Mouse (Mus musculus): Measurements from ENCODE around the gene Has1. TPM values are rescaled to one million over a fixed set of nuclear protein-coding genes. Genes with fewer than 3 reads are reported as not detected.

Gene Has1
- polyA plus RNA-seq, 1 experiment from 2014 or later: 1.1 TPM

- Histone ChIP-seq H3K27ac (peak overlapping the region; percentile 99), H3K9ac (peak overlapping the region; percentile 60; the same call in 1 of the 2 replicates), H3K4me2 (peak overlapping the region; percentile 67), H3K4me3 (replicated peaks) (peak overlapping the region; percentile 82), H3K27me3 (replicated peaks) (no peaks in the 10 kb centered on the region), H3K36me3 (0 out of 2 replicates have a peak, but pooled peaks cover 6% of the 10 kb centered on the region), H3K4me1 (peaks cover 25% of the 10 kb centered on the region; the same call in 1 of the 2 replicates), H3K9me3 (no peaks in the 10 kb centered on the region)
- WGBS: 0% methylated on average over 13 of the region's 13 CpGs
- peak; percentile 25; the same call in 1 of the 2 replicates for ATAC-seq (ENCODE audit: insufficient read depth, low FRiP score, low read depth)
Measured at GRCm38 (mm10) chr17:17827658-17828190, 27.3 kb downstream of the Has1 start.

- Histone ChIP-seq H3K9ac (peak within 1 kb of the TSS; percentile 60), H3K4me1 (peaks cover 23% of the 10 kb centered on the region; the same call in 1 of the 2 replicates), H3K36me3 (0 out of 2 replicates have a peak, but pooled peaks cover 6% of the 10 kb centered on the region), H3K4me3 (replicated peaks) (peak within 1 kb of the TSS; percentile 82), H3K27ac (peak within 1 kb of the TSS; percentile 99), H3K9me3 (no peaks in the 10 kb centered on the region), H3K27me3 (replicated peaks) (no peaks in the 10 kb centered on the region), H3K4me2 (peak within 1 kb of the TSS; percentile 67)
- 1% methylated on average over 39 of the region's 42 CpGs for WGBS
- ATAC-seq (ENCODE audit: insufficient read depth, low FRiP score, low read depth): peak; percentile 86
Measured at GRCm38 (mm10) chr17:17826751-17827657, 28.0 kb downstream of the Has1 start, which contains the start of gene Spaca6. Spaca6 (plus strand) TSS chr17:17827158.

GRCm38 (mm10) chr17:17825921-17826591 is 28.9 kb downstream of the Has1 start:
- under 1% methylated on average over 20 of the region's 22 CpGs for WGBS
- ATAC-seq (ENCODE audit: insufficient read depth, low FRiP score, low read depth): peak; percentile 8; the same call in 1 of the 2 replicates
- 0 out of 2 replicates have a peak, but pooled peaks cover under 1% of the 10 kb centered on the region for H3K36me3 ChIP-seq

GRCm38 (mm10) chr17:17823612-17824336 is 31.2 kb downstream of the Has1 start:
- 0 out of 2 replicates have a peak, but pooled peaks cover 6% of the 10 kb centered on the region for H3K4me1 ChIP-seq
- no peak for ATAC-seq (ENCODE audit: insufficient read depth, low FRiP score, low read depth)
- no peak overlapping the region for H3K4me3 ChIP-seq (replicated peaks)
- H3K36me3 ChIP-seq: no peaks in the 10 kb centered on the region
- no peak overlapping the region for H3K27ac ChIP-seq
- no peaks in the 10 kb centered on the region for H3K27me3 ChIP-seq (replicated peaks)
- H3K9me3 ChIP-seq: no peaks in the 10 kb centered on the region
- no peak overlapping the region for H3K4me2 ChIP-seq
- no peak overlapping the region for H3K9ac ChIP-seq
- WGBS: 80% methylated on average over 6 of the region's 6 CpGs

More at GRCm38 (mm10) chr17:17825921-17826591, 28.9 kb downstream of the Has1 start:
- Histone ChIP-seq H3K9ac (peak overlapping the region; percentile 43; the same call in 1 of the 2 replicates), H3K27ac (peak overlapping the region; percentile 99), H3K4me2 (peak overlapping the region; percentile 67), H3K27me3 (replicated peaks) (no peaks in the 10 kb centered on the region), H3K4me3 (replicated peaks) (peak overlapping the region; percentile 82), H3K4me1 (peaks cover 20% of the 10 kb centered on the region; the same call in 1 of the 2 replicates), H3K9me3 (no peaks in the 10 kb centered on the region)

- no peak overlapping the region for H3K9ac ChIP-seq
- H3K36me3 ChIP-seq: no peaks in the 10 kb centered on the region
- WGBS: 43% methylated on average over 2 of the region's 2 CpGs
- no peak overlapping the region for H3K4me2 ChIP-seq
- H3K4me1 ChIP-seq: no peaks in the 10 kb centered on the region
- no peaks in the 10 kb centered on the region for H3K27me3 ChIP-seq (replicated peaks)
- ATAC-seq (ENCODE audit: insufficient read depth, low FRiP score, low read depth): no peak
- H3K27ac ChIP-seq: no peak overlapping the region
- no peak overlapping the region for H3K4me3 ChIP-seq (replicated peaks)
- H3K9me3 ChIP-seq: no peaks in the 10 kb centered on the region
Measured at GRCm38 (mm10) chr17:17795527-17795926, 59.5 kb downstream of the Has1 start.

MicroRNAs encoded within 50 kb of the gene (microRNA counts, 519-probe panel; counts per million panel counts)
- microRNA mmu-let-7e (4,090 counts per million, percentile 96 among the panel's probes with 10 or more counts), microRNA mmu-miR-125a-3p (2,815 counts per million, percentile 70 among the panel's probes with 10 or more counts), microRNA mmu-miR-125a-5p (4,262 counts per million, percentile 97 among the panel's probes with 10 or more counts), microRNA mmu-miR-99b (3,505 counts per million, percentile 88 among the panel's probes with 10 or more counts)

Small RNA genes within 50 kb of the gene (microRNA-seq; reads per million reads assigned to microRNA genes)
- gene Gm25927: not detected
- 4,531 reads per million, percentile 88 among the genes with 10 or more reads in this experiment for gene Mir125a
- 19,339 reads per million, percentile 97 among the genes with 10 or more reads in this experiment for gene Mir99b
- not detected for gene Mirlet7e

Other genes starting within 250 kb of the Has1 start
- 8.9 and 9.2 TPM in 2 replicates for gene Lnpep, start 230.2 kb downstream of the Has1 start, polyA plus RNA-seq (2015; fragmentation: Nextera tagmentation; extraction: Ambion mirVana)
- not detected in 2 replicates for gene Vmn2r90, start 151.5 kb downstream of the Has1 start, polyA plus RNA-seq (2015; fragmentation: Nextera tagmentation; extraction: Ambion mirVana)
- 29.6 and 35.7 TPM in 2 replicates for gene Spaca6, start 28.0 kb downstream of the Has1 start, polyA plus RNA-seq (2015; fragmentation: Nextera tagmentation; extraction: Ambion mirVana)
- gene Fpr1, start 28.7 kb upstream of the Has1 start, polyA plus RNA-seq (2015; fragmentation: Nextera tagmentation; extraction: Ambion mirVana): 2.0 and 2.1 TPM in 2 replicates
- 2.0 and 2.5 TPM in 2 replicates for gene Fpr2, start 32.6 kb upstream of the Has1 start, polyA plus RNA-seq (2015; fragmentation: Nextera tagmentation; extraction: Ambion mirVana)
- not detected in 2 replicates for gene Fpr3, start 32.6 kb upstream of the Has1 start, polyA plus RNA-seq (2015; fragmentation: Nextera tagmentation; extraction: Ambion mirVana)
- gene Fpr-rs4, start 166.5 kb upstream of the Has1 start, polyA plus RNA-seq (2015; fragmentation: Nextera tagmentation; extraction: Ambion mirVana): not detected in 2 replicates
- gene Vmn2r124, start 194.2 kb upstream of the Has1 start, polyA plus RNA-seq (2015; fragmentation: Nextera tagmentation; extraction: Ambion mirVana): not detected in 2 replicates
- gene Vmn2r91, start 229.8 kb upstream of the Has1 start, polyA plus RNA-seq (2015; fragmentation: Nextera tagmentation; extraction: Ambion mirVana): not detected in 2 replicates